Comparison of ENCODE assay signal across 8 mouse cellular contexts in the genomic region with DNA sequence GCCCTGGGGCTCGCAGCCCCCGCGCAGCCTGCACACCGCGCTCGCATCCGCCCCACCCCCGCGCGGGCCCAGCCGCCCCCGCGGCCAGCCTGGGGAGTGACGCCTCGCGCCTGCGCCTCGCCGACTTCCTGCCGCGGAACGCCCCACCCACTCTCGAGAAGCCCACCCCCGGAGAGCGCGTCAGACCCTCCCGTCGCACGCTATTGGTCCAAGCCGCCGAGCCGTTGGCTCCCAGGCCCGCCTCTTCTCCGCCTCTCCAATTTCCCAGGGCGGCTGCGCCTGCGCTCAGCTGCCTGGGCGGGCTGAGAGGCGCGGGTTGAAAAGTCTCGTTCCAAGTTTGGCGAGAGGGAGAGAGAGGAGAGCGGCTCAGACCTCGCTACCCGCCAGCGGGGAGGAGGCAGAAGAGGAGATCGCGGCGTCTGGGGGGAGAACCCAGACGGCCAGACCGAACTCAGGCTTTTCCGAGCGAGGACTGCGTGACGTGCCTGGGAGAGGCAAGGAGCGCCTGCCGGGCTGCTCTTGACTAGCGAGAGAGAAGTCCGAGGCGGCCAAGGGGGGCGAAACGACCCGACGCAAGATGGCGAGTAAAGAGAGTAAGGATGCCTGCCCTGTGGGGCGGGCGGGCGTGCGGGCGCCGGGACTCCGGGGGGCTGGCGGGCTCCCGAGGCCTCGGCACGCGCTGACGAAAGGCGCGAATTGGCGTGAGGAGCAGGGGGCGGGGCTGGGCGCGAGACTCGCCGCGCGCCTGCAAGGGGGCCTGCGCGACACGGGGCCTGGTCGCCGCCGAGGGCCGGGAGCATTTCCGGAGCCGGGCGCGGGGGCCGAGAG. TPM values are rescaled to one million over a fixed set of nuclear protein-coding genes. Genes with fewer than 3 reads are reported as not detected.
DNase-seq lines count a peak whose midpoint lies in the region; ATAC-seq and TF ChIP-seq lines count a peak whose summit lies in the region.

A gene (plus strand): TSS at position 288 of the 828 bp plus-strand sequence.

- DNase-seq in c-Kit-positive CD71-positive TER-119-positive erythroid progenitor cells, embryonic 14.5 days (ENCODE audit: low spot score) = peak; percentile 83
- peak; percentile 91 to 94 for DNase-seq in heart, postnatal 10 days
- DNase-seq in layer of hippocampus, adult 11-12 months (ENCODE audit: low spot score) = peak; percentile 89
- DNase-seq in lung, adult 18-20 months = peak; percentile 91 to 93
- DNase-seq in testis, postnatal 14 days (ENCODE audit: low spot score) = peak; percentile 94

- peak within 1 kb of the TSS; percentile 86 for H3K4me3 ChIP-seq in E14TG2a.4 (replicated peaks; ENCODE audit: low read length)
- H3K4me3 ChIP-seq in forebrain, embryonic 13.5 days = peak within 1 kb of the TSS; percentile 61
- peak within 1 kb of the TSS; percentile 49 for H3K4me3 ChIP-seq in neural tube, embryonic 15.5 days (replicated peaks)

- peak within 1 kb of the TSS; percentile 66 for H3K4me2 ChIP-seq in forebrain, embryonic 13.5 days
- H3K4me2 ChIP-seq in neural tube, embryonic 15.5 days = peak within 1 kb of the TSS; percentile 56

- peak within 1 kb of the TSS; percentile 91 for H3K27ac ChIP-seq in forebrain, embryonic 13.5 days
- peak within 1 kb of the TSS; percentile 92 for H3K27ac ChIP-seq in neural tube, embryonic 15.5 days (replicated peaks)

- H3K9me3 ChIP-seq in E14TG2a.4 (ENCODE audit: low read length) = no peaks in the 10 kb centered on the region
- no peaks in the 10 kb centered on the region for H3K9me3 ChIP-seq in forebrain, embryonic 13.5 days (replicated peaks)
- no peaks in the 10 kb centered on the region for H3K9me3 ChIP-seq in neural tube, embryonic 15.5 days (replicated peaks)

- peaks cover 47% of the 10 kb centered on the region for H3K4me1 ChIP-seq in E14TG2a.4 (replicated peaks; ENCODE audit: low read depth, low read length)
- H3K4me1 ChIP-seq in forebrain, embryonic 13.5 days = peaks cover 8% of the 10 kb centered on the region
- H3K4me1 ChIP-seq in neural tube, embryonic 15.5 days = peaks cover 7% of the 10 kb centered on the region; the same call in 1 of the 2 replicates

- intact Hi-C loops in heart, postnatal 10 days (cut with DNase I) = loop anchor here (2.0 to 5.0 kb wide), 2 partner anchors 26 to 43 kb away; no protein-coding TSS in a partner anchor

- 18% methylated on average over 70 of the region's 100 CpGs for WGBS in forebrain, embryonic 13.5 days
- 23% methylated on average over 70 of the region's 100 CpGs for WGBS in neural tube, embryonic 15.5 days

- no peak for TF ChIP-seq CTCF in E14TG2a.4 (conservative IDR thresholded peaks at IDR 0.05; ENCODE audit: low read length)

- H3K9ac ChIP-seq in forebrain, embryonic 13.5 days = peak within 1 kb of the TSS; percentile 71
- peak within 1 kb of the TSS; percentile 61 for H3K9ac ChIP-seq in neural tube, embryonic 15.5 days (replicated peaks)

- peaks cover 7% of the 10 kb centered on the region; the same call in 1 of the 2 replicates for H3K27me3 ChIP-seq in E14TG2a.4 (ENCODE audit: insufficient read depth, low read length)
- H3K27me3 ChIP-seq in forebrain, embryonic 13.5 days = no peaks in the 10 kb centered on the region
- H3K27me3 ChIP-seq in neural tube, embryonic 15.5 days (replicated peaks) = no peaks in the 10 kb centered on the region

- peak; percentile 98 for ATAC-seq in forebrain, embryonic 13.5 days
- peak; percentile 98 for ATAC-seq in neural tube, embryonic 15.5 days (ENCODE audit: low FRiP score)

- H3K36me3 ChIP-seq in E14TG2a.4 (ENCODE audit: insufficient read depth, low read length) = peaks cover 26% of the 10 kb centered on the region
- H3K36me3 ChIP-seq in forebrain, embryonic 13.5 days (ENCODE audit: poor library complexity, severe bottlenecking) = 0 out of 2 replicates have a peak, but pooled peaks cover 3% of the 10 kb centered on the region
- H3K36me3 ChIP-seq in neural tube, embryonic 15.5 days = no peaks in the 10 kb centered on the region

RNA-seq across cellular contexts. Expression of the gene that starts here (rescaled TPM):
- polyA plus RNA-seq in forebrain, embryonic 13.5 days (2015; fragmentation: Nextera tagmentation; extraction: Ambion mirVana) = 266 and 278 TPM in 2 replicates
- total RNA-seq in heart, postnatal 10 days (2021) = 100 to 1,000 TPM; 208 to 210 TPM
- 220 and 316 TPM in 2 replicates for polyA plus RNA-seq in neural tube, embryonic 15.5 days (2015; fragmentation: Nextera tagmentation; extraction: Ambion mirVana)

Comparison
In these comparisons a context has a peak if more than half of its experiments do, and no peak if none do; other contexts are left out.
1. Peak in every context shown above with its lines: DNase-seq, ATAC-seq, H3K4me3 ChIP-seq and H3K27ac ChIP-seq.